Mouse (Mus musculus): ENCODE measurements at regions not wholly inside any gene's neighbourhood (a gene's known extent, or its start where the extent isn't known, plus 50 kb on each side); places are given as distances from the start of the nearest gene placed in this dataset.
A peak's percentile ranks its signal among the peaks of the same experiment; 100 is the strongest.
"Not testable (repeated sequence)": the region's sequence is repeated elsewhere in the genome, so short reads cannot be mapped to it uniquely, and the experiment has no call there.

- not testable (repeated sequence) for DNase-seq (ENCODE audit: low spot score); H3K4me3 ChIP-seq (ENCODE audit: low read depth, low read length); H3K4me1 ChIP-seq (replicated peaks; ENCODE audit: control insufficient read depth, insufficient read depth, low read length); ATAC-seq (ENCODE audit: low FRiP score); H3K36me3 ChIP-seq (ENCODE audit: control insufficient read depth, insufficient read depth, low read length); H3K27ac ChIP-seq (ENCODE audit: low read depth, low read length); H3K9ac ChIP-seq (ENCODE audit: low read depth, low read length); H3K4me2 ChIP-seq (replicated peaks; ENCODE audit: low read depth, low read length); H3K27me3 ChIP-seq (ENCODE audit: control insufficient read depth, insufficient read depth, low read length); H3K9me3 ChIP-seq (ENCODE audit: control insufficient read depth, low read length)
- WGBS, result 93% methylated on average over 5 of the region's 5 CpGs
These were observed 133.6 kb downstream of the Ptpn20 start for GRCm38 (mm10) chr14:33722379-33723145.

- ATAC-seq (ENCODE audit: low FRiP score) (no peak), DNase-seq (ENCODE audit: low spot score) (no peak)
- Histone ChIP-seq H3K9me3 (ENCODE audit: control insufficient read depth, low read length) (no peaks in the 10 kb centered on the region), H3K4me1 (replicated peaks; ENCODE audit: control insufficient read depth, insufficient read depth, low read length) (no peaks in the 10 kb centered on the region), H3K27ac (ENCODE audit: low read depth, low read length) (no peak overlapping the region), H3K4me3 (ENCODE audit: low read depth, low read length) (no peak overlapping the region), H3K9ac (ENCODE audit: low read depth, low read length) (no peak overlapping the region), H3K36me3 (ENCODE audit: control insufficient read depth, insufficient read depth, low read length) (no peaks in the 10 kb centered on the region), H3K27me3 (ENCODE audit: control insufficient read depth, insufficient read depth, low read length) (no peaks in the 10 kb centered on the region), H3K4me2 (replicated peaks; ENCODE audit: low read depth, low read length) (no peak overlapping the region)
- 91% methylated on average over 10 of the region's 10 CpGs for WGBS
These were observed 137.5 kb downstream of the Ptpn20 start for GRCm38 (mm10) chr14:33726500-33726899.

GRCm38 (mm10) chr14:33729115-33729884 is 140.3 kb downstream of the Ptpn20 start:
- Histone ChIP-seq H3K9ac (ENCODE audit: low read depth, low read length) (no peak overlapping the region), H3K9me3 (ENCODE audit: control insufficient read depth, low read length) (no peaks in the 10 kb centered on the region), H3K4me2 (replicated peaks; ENCODE audit: low read depth, low read length) (no peak overlapping the region), H3K27me3 (ENCODE audit: control insufficient read depth, insufficient read depth, low read length) (no peaks in the 10 kb centered on the region), H3K4me3 (ENCODE audit: low read depth, low read length) (no peak overlapping the region), H3K36me3 (ENCODE audit: control insufficient read depth, insufficient read depth, low read length) (no peaks in the 10 kb centered on the region), H3K27ac (ENCODE audit: low read depth, low read length) (no peak overlapping the region), H3K4me1 (replicated peaks; ENCODE audit: control insufficient read depth, insufficient read depth, low read length) (0 out of 2 replicates have a peak, but pooled peaks cover 3% of the 10 kb centered on the region)
- DNase-seq (ENCODE audit: low spot score), result peak; percentile 23
- 57% methylated on average over 14 of the region's 14 CpGs for WGBS
- peak; percentile 54; the same call in 1 of the 2 replicates for ATAC-seq (ENCODE audit: low FRiP score)

GRCm38 (mm10) chr14:33732698-33733097 is 143.7 kb downstream of the Ptpn20 start:
- H3K4me2 ChIP-seq (replicated peaks; ENCODE audit: low read depth, low read length), result no peak overlapping the region
- H3K27me3 ChIP-seq (ENCODE audit: control insufficient read depth, insufficient read depth, low read length), result no peaks in the 10 kb centered on the region
- H3K4me1 ChIP-seq (replicated peaks; ENCODE audit: control insufficient read depth, insufficient read depth, low read length), result 0 out of 2 replicates have a peak, but pooled peaks cover 3% of the 10 kb centered on the region
- no peak overlapping the region for H3K4me3 ChIP-seq (ENCODE audit: low read depth, low read length)
- WGBS, result 36% methylated on average over 5 of the region's 5 CpGs
- DNase-seq (ENCODE audit: low spot score) (peak; percentile 48), ATAC-seq (ENCODE audit: low FRiP score) (peak; percentile 51; the same call in 1 of the 2 replicates)
- no peaks in the 10 kb centered on the region for H3K36me3 ChIP-seq (ENCODE audit: control insufficient read depth, insufficient read depth, low read length)
- no peak overlapping the region for H3K27ac ChIP-seq (ENCODE audit: low read depth, low read length)
- H3K9me3 ChIP-seq (ENCODE audit: control insufficient read depth, low read length), result no peaks in the 10 kb centered on the region
- no peak overlapping the region for H3K9ac ChIP-seq (ENCODE audit: low read depth, low read length)

GRCm38 (mm10) chr14:33734446-33735043 is 145.5 kb downstream of the Ptpn20 start:
- Histone ChIP-seq H3K36me3 (ENCODE audit: control insufficient read depth, insufficient read depth, low read length) (no peaks in the 10 kb centered on the region), H3K4me1 (replicated peaks; ENCODE audit: control insufficient read depth, insufficient read depth, low read length) (0 out of 2 replicates have a peak, but pooled peaks cover 3% of the 10 kb centered on the region), H3K4me3 (ENCODE audit: low read depth, low read length) (no peak overlapping the region), H3K9ac (ENCODE audit: low read depth, low read length) (no peak overlapping the region), H3K27me3 (ENCODE audit: control insufficient read depth, insufficient read depth, low read length) (no peaks in the 10 kb centered on the region), H3K4me2 (replicated peaks; ENCODE audit: low read depth, low read length) (no peak overlapping the region), H3K9me3 (ENCODE audit: control insufficient read depth, low read length) (no peaks in the 10 kb centered on the region), H3K27ac (ENCODE audit: low read depth, low read length) (no peak overlapping the region)
- WGBS, result 67% methylated on average over 5 of the region's 5 CpGs
- DNase-seq (ENCODE audit: low spot score) (no peak), ATAC-seq (ENCODE audit: low FRiP score) (no peak)

GRCm38 (mm10) chr14:33735653-33736052 is 146.6 kb downstream of the Ptpn20 start:
- Histone ChIP-seq H3K4me2 (replicated peaks; ENCODE audit: low read depth, low read length) (no peak overlapping the region), H3K4me1 (replicated peaks; ENCODE audit: control insufficient read depth, insufficient read depth, low read length) (0 out of 2 replicates have a peak, but pooled peaks cover 3% of the 10 kb centered on the region), H3K36me3 (ENCODE audit: control insufficient read depth, insufficient read depth, low read length) (no peaks in the 10 kb centered on the region), H3K4me3 (ENCODE audit: low read depth, low read length) (no peak overlapping the region), H3K9me3 (ENCODE audit: control insufficient read depth, low read length) (no peaks in the 10 kb centered on the region), H3K27me3 (ENCODE audit: control insufficient read depth, insufficient read depth, low read length) (no peaks in the 10 kb centered on the region), H3K27ac (ENCODE audit: low read depth, low read length) (no peak overlapping the region), H3K9ac (ENCODE audit: low read depth, low read length) (no peak overlapping the region)
- 91% methylated on average over 3 of the region's 3 CpGs for WGBS
- DNase-seq (ENCODE audit: low spot score) (no peak), ATAC-seq (ENCODE audit: low FRiP score) (no peak)

GRCm38 (mm10) chr14:33746181-33746580 is 157.2 kb downstream of the Ptpn20 start:
- DNase-seq (ENCODE audit: low spot score) (no peak), ATAC-seq (ENCODE audit: low FRiP score) (no peak)
- 92% methylated on average over 4 of the region's 4 CpGs for WGBS
- Histone ChIP-seq H3K36me3 (ENCODE audit: control insufficient read depth, insufficient read depth, low read length) (no peaks in the 10 kb centered on the region), H3K27ac (ENCODE audit: low read depth, low read length) (no peak overlapping the region), H3K27me3 (ENCODE audit: control insufficient read depth, insufficient read depth, low read length) (no peaks in the 10 kb centered on the region), H3K9ac (ENCODE audit: low read depth, low read length) (no peak overlapping the region), H3K9me3 (ENCODE audit: control insufficient read depth, low read length) (no peaks in the 10 kb centered on the region), H3K4me3 (ENCODE audit: low read depth, low read length) (no peak overlapping the region), H3K4me2 (replicated peaks; ENCODE audit: low read depth, low read length) (no peak overlapping the region), H3K4me1 (replicated peaks; ENCODE audit: control insufficient read depth, insufficient read depth, low read length) (no peaks in the 10 kb centered on the region)

GRCm38 (mm10) chr14:33759656-33760055 is 163.7 kb upstream of the Gdf10 start:
- 76% methylated on average over 7 of the region's 7 CpGs for WGBS
- ATAC-seq (ENCODE audit: low FRiP score), result no peak
- no peaks in the 10 kb centered on the region for H3K27me3 ChIP-seq (ENCODE audit: control insufficient read depth, insufficient read depth, low read length)

More at GRCm38 (mm10) chr14:33759656-33760055, 163.7 kb upstream of the Gdf10 start:
- Histone ChIP-seq H3K9me3 (ENCODE audit: control insufficient read depth, low read length) (no peaks in the 10 kb centered on the region), H3K4me1 (replicated peaks; ENCODE audit: control insufficient read depth, insufficient read depth, low read length) (no peaks in the 10 kb centered on the region), H3K4me3 (ENCODE audit: low read depth, low read length) (no peak overlapping the region), H3K27ac (ENCODE audit: low read depth, low read length) (no peak overlapping the region), H3K4me2 (replicated peaks; ENCODE audit: low read depth, low read length) (no peak overlapping the region), H3K9ac (ENCODE audit: low read depth, low read length) (no peak overlapping the region), H3K36me3 (ENCODE audit: control insufficient read depth, insufficient read depth, low read length) (no peaks in the 10 kb centered on the region)
- no peak for DNase-seq (ENCODE audit: low spot score)
